In genomic region chr2:127789138-127789537, GRCm38 (mm10) we compare ENCODE assay signal across 7 mouse cellular contexts. TPM values are rescaled to one million over a fixed set of nuclear protein-coding genes. Genes with fewer than 3 reads are reported as not detected.
DNase-seq lines count a peak whose midpoint lies in the region; ATAC-seq and TF ChIP-seq lines count a peak whose summit lies in the region.

No protein-coding gene starts in this region.

- ATAC-seq in lung, embryonic 14.5 days (ENCODE audit: insufficient read depth), result 0 out of 2 replicates have a peak, but pooled peaks have one; percentile 28
- ATAC-seq in embryonic facial prominence, embryonic 12.5 days (ENCODE audit: insufficient number of reproducible peaks, insufficient read depth, low FRiP score, low TSS enrichment), result no peak
- ATAC-seq in hindbrain, embryonic 15.5 days (ENCODE audit: low FRiP score, low read depth), result no peak; the same call in 1 of the 2 replicates
- no peak for ATAC-seq in midbrain, embryonic 15.5 days (replicated peaks)

- TF ChIP-seq CTCF in lung, embryonic 14.5 days (IDR thresholded peaks at IDR 0.05; ENCODE audit: low read depth), result no peak

- peak; percentile 37 for DNase-seq in lung, embryonic 14.5 days
- no peak for DNase-seq in lung, postnatal 25 days (ENCODE audit: low spot score)
- no peak for DNase-seq in left cerebral cortex, adult 8-10 months (ENCODE audit: low spot score in 2 of 2)
- DNase-seq in urinary bladder, postnatal 14 days (ENCODE audit: low spot score), result no peak

- peak overlapping the region; percentile 73 for H3K4me3 ChIP-seq in lung, embryonic 14.5 days (ENCODE audit: low read depth, low read length)
- H3K4me3 ChIP-seq in embryonic facial prominence, embryonic 12.5 days, result peak overlapping the region; percentile 69
- H3K4me3 ChIP-seq in hindbrain, embryonic 15.5 days, result peak overlapping the region; percentile 96
- H3K4me3 ChIP-seq in midbrain, embryonic 15.5 days, result peak overlapping the region; percentile 90

- 3% methylated on average over 11 of the region's 11 CpGs for WGBS in lung, embryonic 14.5 days
- WGBS in embryonic facial prominence, embryonic 12.5 days, result 6% methylated on average over 11 of the region's 11 CpGs
- 5% methylated on average over 11 of the region's 11 CpGs for WGBS in hindbrain, embryonic 15.5 days
- 5% methylated on average over 11 of the region's 11 CpGs for WGBS in midbrain, embryonic 15.5 days

- peaks cover 4% of the 10 kb centered on the region for H3K4me1 ChIP-seq in lung, embryonic 14.5 days (ENCODE audit: insufficient read depth)
- peaks cover 16% of the 10 kb centered on the region for H3K4me1 ChIP-seq in embryonic facial prominence, embryonic 12.5 days
- peaks cover 36% of the 10 kb centered on the region for H3K4me1 ChIP-seq in hindbrain, embryonic 15.5 days (replicated peaks)
- peaks cover 29% of the 10 kb centered on the region for H3K4me1 ChIP-seq in midbrain, embryonic 15.5 days

- peak overlapping the region; percentile 64 for H3K9ac ChIP-seq in lung, embryonic 14.5 days
- H3K9ac ChIP-seq in embryonic facial prominence, embryonic 12.5 days, result peak overlapping the region; percentile 80; the same call in 1 of the 2 replicates
- peak overlapping the region; percentile 73 for H3K9ac ChIP-seq in hindbrain, embryonic 15.5 days
- H3K9ac ChIP-seq in midbrain, embryonic 15.5 days, result peak overlapping the region; percentile 71

- no peaks in the 10 kb centered on the region for H3K9me3 ChIP-seq in lung, embryonic 14.5 days (ENCODE audit: low read depth, low read length)
- no peaks in the 10 kb centered on the region for H3K9me3 ChIP-seq in embryonic facial prominence, embryonic 12.5 days
- no peaks in the 10 kb centered on the region for H3K9me3 ChIP-seq in hindbrain, embryonic 15.5 days
- no peaks in the 10 kb centered on the region for H3K9me3 ChIP-seq in midbrain, embryonic 15.5 days

- peak overlapping the region; percentile 80 for H3K27ac ChIP-seq in lung, embryonic 14.5 days (ENCODE audit: low read depth)
- peak overlapping the region; percentile 73 for H3K27ac ChIP-seq in embryonic facial prominence, embryonic 12.5 days
- H3K27ac ChIP-seq in hindbrain, embryonic 15.5 days (replicated peaks), result peak overlapping the region; percentile 73
- 0 out of 2 replicates have a peak overlapping the region, but pooled peaks have one; percentile 23 for H3K27ac ChIP-seq in midbrain, embryonic 15.5 days

- H3K4me2 ChIP-seq in lung, embryonic 14.5 days, result peak overlapping the region; percentile 82
- peak overlapping the region; percentile 58 for H3K4me2 ChIP-seq in embryonic facial prominence, embryonic 12.5 days (replicated peaks)
- H3K4me2 ChIP-seq in hindbrain, embryonic 15.5 days, result peak overlapping the region; percentile 76
- H3K4me2 ChIP-seq in midbrain, embryonic 15.5 days, result peak overlapping the region; percentile 60

- no peaks in the 10 kb centered on the region for H3K27me3 ChIP-seq in lung, embryonic 14.5 days (ENCODE audit: insufficient read depth, low read length)
- H3K27me3 ChIP-seq in embryonic facial prominence, embryonic 12.5 days, result no peaks in the 10 kb centered on the region
- H3K27me3 ChIP-seq in hindbrain, embryonic 15.5 days, result no peaks in the 10 kb centered on the region
- no peaks in the 10 kb centered on the region for H3K27me3 ChIP-seq in midbrain, embryonic 15.5 days (replicated peaks)

- no peaks in the 10 kb centered on the region for H3K36me3 ChIP-seq in lung, embryonic 14.5 days (ENCODE audit: insufficient read depth)
- H3K36me3 ChIP-seq in embryonic facial prominence, embryonic 12.5 days, result no peaks in the 10 kb centered on the region
- H3K36me3 ChIP-seq in hindbrain, embryonic 15.5 days, result no peaks in the 10 kb centered on the region
- H3K36me3 ChIP-seq in midbrain, embryonic 15.5 days (replicated peaks), result no peaks in the 10 kb centered on the region

RNA-seq across cellular contexts. Expression of gene Nphp1, which starts 0.4 kb away (rescaled TPM):
- 31.1 and 35.4 TPM in 2 replicates for polyA plus RNA-seq in lung, embryonic 14.5 days (2014; fragmentation: Nextera tagmentation; extraction: Ambion mirVana)
- polyA plus RNA-seq in embryonic facial prominence, embryonic 12.5 days (2016; fragmentation: Nextera tagmentation; extraction: Ambion mirVana), result 36.1 and 37.1 TPM in 2 replicates
- polyA plus RNA-seq in hindbrain, embryonic 15.5 days (2015; fragmentation: Nextera tagmentation; extraction: Ambion mirVana), result 14.2 and 16.8 TPM in 2 replicates
- 16.9 and 17.7 TPM in 2 replicates for polyA plus RNA-seq in midbrain, embryonic 15.5 days (2015; fragmentation: Nextera tagmentation; extraction: Ambion mirVana)
- total RNA-seq in left cerebral cortex, adult 8-10 months (2022), result 10 to 100 TPM; 13.2 to 17.8 (median 17.1) TPM

RNA-seq across cellular contexts. Expression of gene Mtln, which starts 3.1 kb away (rescaled TPM):
- 31.3 and 33.6 TPM in 2 replicates for polyA plus RNA-seq in lung, embryonic 14.5 days (2014; fragmentation: Nextera tagmentation; extraction: Ambion mirVana)
- 25.5 and 29.9 TPM in 2 replicates for polyA plus RNA-seq in embryonic facial prominence, embryonic 12.5 days (2016; fragmentation: Nextera tagmentation; extraction: Ambion mirVana)
- polyA plus RNA-seq in hindbrain, embryonic 15.5 days (2015; fragmentation: Nextera tagmentation; extraction: Ambion mirVana), result 44.1 and 47.5 TPM in 2 replicates
- 33.5 and 35.1 TPM in 2 replicates for polyA plus RNA-seq in midbrain, embryonic 15.5 days (2015; fragmentation: Nextera tagmentation; extraction: Ambion mirVana)
- total RNA-seq in left cerebral cortex, adult 8-10 months (2022), result 10 to 100 TPM; 38.4 to 47.6 (median 44.3) TPM

RNA-seq across cellular contexts. Expression of gene Bub1, which starts 42.5 kb away (rescaled TPM):
- polyA plus RNA-seq in lung, embryonic 14.5 days (2014; fragmentation: Nextera tagmentation; extraction: Ambion mirVana), result 43.6 and 44.5 TPM in 2 replicates
- polyA plus RNA-seq in embryonic facial prominence, embryonic 12.5 days (2016; fragmentation: Nextera tagmentation; extraction: Ambion mirVana), result 69.4 and 71.8 TPM in 2 replicates
- 10.9 and 12.5 TPM in 2 replicates for polyA plus RNA-seq in hindbrain, embryonic 15.5 days (2015; fragmentation: Nextera tagmentation; extraction: Ambion mirVana)
- 7.0 and 7.2 TPM in 2 replicates for polyA plus RNA-seq in midbrain, embryonic 15.5 days (2015; fragmentation: Nextera tagmentation; extraction: Ambion mirVana)
- under 1 TPM; 0.14 to 0.95 (median 0.20) TPM for total RNA-seq in left cerebral cortex, adult 8-10 months (2022)

RNA-seq across cellular contexts. Expression of gene Acoxl, which starts 49.5 kb away (rescaled TPM):
- 0.20 and 0.30 TPM in 2 replicates for polyA plus RNA-seq in lung, embryonic 14.5 days (2014; fragmentation: Nextera tagmentation; extraction: Ambion mirVana)
- 0.13 and 0.14 TPM in 2 replicates for polyA plus RNA-seq in embryonic facial prominence, embryonic 12.5 days (2016; fragmentation: Nextera tagmentation; extraction: Ambion mirVana)
- 0.16 TPM in 1 of 2 replicates, not detected in the other for polyA plus RNA-seq in hindbrain, embryonic 15.5 days (2015; fragmentation: Nextera tagmentation; extraction: Ambion mirVana)
- polyA plus RNA-seq in midbrain, embryonic 15.5 days (2015; fragmentation: Nextera tagmentation; extraction: Ambion mirVana), result 0.13 and 0.33 TPM in 2 replicates
- total RNA-seq in left cerebral cortex, adult 8-10 months (2022), result not detected

RNA-seq across cellular contexts. Expression of gene Mall, which starts 59.4 kb away (rescaled TPM):
- polyA plus RNA-seq in lung, embryonic 14.5 days (2014; fragmentation: Nextera tagmentation; extraction: Ambion mirVana), result 2.3 and 3.5 TPM in 2 replicates
- 2.0 and 2.4 TPM in 2 replicates for polyA plus RNA-seq in embryonic facial prominence, embryonic 12.5 days (2016; fragmentation: Nextera tagmentation; extraction: Ambion mirVana)
- polyA plus RNA-seq in hindbrain, embryonic 15.5 days (2015; fragmentation: Nextera tagmentation; extraction: Ambion mirVana), result 1.4 TPM in 2 replicates
- 0.98 and 1.1 TPM in 2 replicates for polyA plus RNA-seq in midbrain, embryonic 15.5 days (2015; fragmentation: Nextera tagmentation; extraction: Ambion mirVana)
- total RNA-seq in left cerebral cortex, adult 8-10 months (2022), result under 1 TPM; 0.37 to 0.78 (median 0.54) TPM

Comparison
In these comparisons a context has a peak if more than half of its experiments do, and no peak if none do; other contexts are left out.
1. H3K27ac ChIP-seq: peak in every context shown above with its lines; median percentile 80 in lung, embryonic 14.5 days; 73 in embryonic facial prominence, embryonic 12.5 days; 73 in hindbrain, embryonic 15.5 days; 23 in midbrain, embryonic 15.5 days.